In the genomic region with DNA sequence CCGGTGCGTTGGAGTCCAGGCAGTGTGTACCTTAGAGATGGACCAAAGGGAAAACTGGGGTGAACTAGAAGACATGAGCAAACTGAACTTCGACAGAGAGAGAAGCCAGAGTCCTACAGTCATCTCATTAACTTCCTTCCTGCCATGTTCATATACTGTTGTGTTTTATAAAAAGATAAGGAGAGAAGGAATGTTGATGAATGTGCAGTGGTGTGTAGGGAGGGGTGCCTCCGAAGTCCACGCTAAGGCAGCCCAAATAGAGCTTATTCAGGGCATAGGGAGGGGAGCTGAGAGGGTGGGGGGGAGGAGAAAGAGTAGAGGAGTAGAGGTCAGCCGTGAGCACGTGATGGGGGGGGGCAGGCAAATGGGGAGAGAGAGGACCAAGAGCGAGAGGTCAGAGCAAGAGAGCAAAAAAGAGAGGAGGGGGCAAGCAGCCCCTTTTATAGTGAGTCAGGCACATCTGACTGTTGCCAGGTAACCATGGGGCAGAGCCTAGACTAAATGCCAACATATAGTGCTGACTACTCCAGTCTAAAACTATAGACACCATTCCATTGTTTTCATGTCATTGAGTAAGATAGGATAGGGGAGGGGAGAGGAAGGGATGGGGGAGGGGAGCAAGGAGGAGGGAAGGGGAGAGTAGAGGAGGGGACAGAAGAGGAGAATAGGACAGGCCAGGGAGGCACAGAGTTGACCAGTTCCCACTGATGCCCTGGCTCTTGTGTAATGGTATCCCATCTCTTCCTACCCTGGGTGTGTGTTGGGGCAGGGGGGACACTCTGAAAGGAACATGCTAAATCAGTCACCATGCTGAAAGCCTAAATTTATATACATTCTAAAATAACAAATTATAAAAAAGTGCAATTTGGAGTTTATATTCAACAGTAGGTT, we compare ENCODE assay signal across 9 mouse cellular contexts.
DNase-seq lines count a peak whose midpoint lies in the region; ATAC-seq and TF ChIP-seq lines count a peak whose summit lies in the region.
"Had no signal": no experiment of that assay in that cellular context is flagged by ENCODE, and none has a peak within 500 bp of the region (broad histone marks: within the 10 kb centered on the region; RNA-seq: fewer than 3 reads in every experiment).

No protein-coding gene starts in this region.

- H3K9me3 ChIP-seq in heart, embryonic 16.5 days (replicated peaks; ENCODE audit: control insufficient read depth, low read length): no peaks in the 10 kb centered on the region
- 0 out of 2 replicates have a peak, but pooled peaks cover 2% of the 10 kb centered on the region for H3K9me3 ChIP-seq in midbrain, embryonic 10.5 days (replicated peaks)
- H3K9me3 ChIP-seq in midbrain, postnatal 0 days (ENCODE audit: low read length): no peaks in the 10 kb centered on the region
- no peaks in the 10 kb centered on the region for H3K9me3 ChIP-seq in hindbrain, embryonic 10.5 days
- H3K9me3 ChIP-seq in stomach, embryonic 15.5 days: no peaks in the 10 kb centered on the region

- no peak overlapping the region; the same call in 1 of the 2 replicates for H3K4me3 ChIP-seq in heart, embryonic 16.5 days (ENCODE audit: low read length)
- no peak overlapping the region for H3K4me3 ChIP-seq in midbrain, embryonic 10.5 days
- no peak overlapping the region for H3K4me3 ChIP-seq in midbrain, postnatal 0 days (ENCODE audit: low read depth, low read length)
- H3K4me3 ChIP-seq in hindbrain, embryonic 10.5 days: no peak overlapping the region
- H3K4me3 ChIP-seq in stomach, embryonic 15.5 days (replicated peaks): no peak overlapping the region

- peaks cover 17% of the 10 kb centered on the region for H3K4me1 ChIP-seq in heart, embryonic 16.5 days (ENCODE audit: control insufficient read depth, insufficient read depth, low read length)
- peaks cover 12% of the 10 kb centered on the region for H3K4me1 ChIP-seq in midbrain, embryonic 10.5 days
- H3K4me1 ChIP-seq in midbrain, postnatal 0 days (ENCODE audit: insufficient read depth, low read length): no peaks in the 10 kb centered on the region
- peaks cover 21% of the 10 kb centered on the region for H3K4me1 ChIP-seq in hindbrain, embryonic 10.5 days (replicated peaks)
- no peaks in the 10 kb centered on the region for H3K4me1 ChIP-seq in stomach, embryonic 15.5 days

- H3K4me2 ChIP-seq in heart, embryonic 16.5 days (ENCODE audit: low read depth, low read length): peak overlapping the region; percentile 56
- H3K4me2 ChIP-seq in midbrain, postnatal 0 days (ENCODE audit: low read depth, low read length, poor library complexity, severe bottlenecking): no peak overlapping the region
- no peak overlapping the region for H3K4me2 ChIP-seq in stomach, embryonic 15.5 days

- H3K9ac ChIP-seq in heart, embryonic 16.5 days (ENCODE audit: low read length): peak overlapping the region; percentile 35; the same call in 1 of the 2 replicates
- H3K9ac ChIP-seq in midbrain, postnatal 0 days (replicated peaks; ENCODE audit: low read length, poor library complexity, severe bottlenecking): no peak overlapping the region
- no peak overlapping the region for H3K9ac ChIP-seq in stomach, embryonic 15.5 days
- H3K9ac ChIP-seq: liver, postnatal 0 days had no signal

- peak overlapping the region; percentile 96 for H3K27ac ChIP-seq in heart, embryonic 16.5 days (ENCODE audit: low read length)
- H3K27ac ChIP-seq in midbrain, embryonic 10.5 days (replicated peaks): 0 out of 2 replicates have a peak overlapping the region, but pooled peaks have one; percentile 17
- no peak overlapping the region for H3K27ac ChIP-seq in midbrain, postnatal 0 days (ENCODE audit: low read depth, low read length)
- H3K27ac ChIP-seq in hindbrain, embryonic 10.5 days: peak overlapping the region; percentile 59; the same call in 1 of the 2 replicates
- H3K27ac ChIP-seq in stomach, embryonic 15.5 days: peak overlapping the region; percentile 63; the same call in 1 of the 2 replicates

- WGBS in heart, embryonic 16.5 days: 39% methylated on average over 8 of the region's 8 CpGs
- WGBS in midbrain, embryonic 10.5 days: 72% methylated on average over 8 of the region's 8 CpGs
- 61% methylated on average over 8 of the region's 8 CpGs for WGBS in midbrain, postnatal 0 days
- 61% methylated on average over 8 of the region's 8 CpGs for WGBS in hindbrain, embryonic 10.5 days
- 49% methylated on average over 8 of the region's 8 CpGs for WGBS in stomach, embryonic 15.5 days

- no peaks in the 10 kb centered on the region for H3K36me3 ChIP-seq in heart, embryonic 16.5 days (ENCODE audit: control insufficient read depth, insufficient read depth)
- no peaks in the 10 kb centered on the region for H3K36me3 ChIP-seq in midbrain, embryonic 10.5 days
- no peaks in the 10 kb centered on the region for H3K36me3 ChIP-seq in midbrain, postnatal 0 days (ENCODE audit: insufficient read depth, low read length)
- H3K36me3 ChIP-seq in hindbrain, embryonic 10.5 days: no peaks in the 10 kb centered on the region
- no peaks in the 10 kb centered on the region for H3K36me3 ChIP-seq in stomach, embryonic 15.5 days

- no peak for DNase-seq in heart, adult 18-20 months
- peak; percentile 24 for DNase-seq in midbrain, embryonic 10.5 days (ENCODE audit: low spot score)
- DNase-seq in midbrain, postnatal 0 days (ENCODE audit: low spot score): no peak
- peak; percentile 40 for DNase-seq in hindbrain, embryonic 10.5 days (ENCODE audit: low spot score)
- no peak for DNase-seq in ovary, postnatal 10 days (ENCODE audit: low spot score)
- DNase-seq: gastrocnemius, postnatal 36 days; liver, postnatal 0 days had no signal

- no peaks in the 10 kb centered on the region for H3K27me3 ChIP-seq in heart, embryonic 16.5 days (ENCODE audit: control insufficient read depth, insufficient read depth, low read length)
- no peaks in the 10 kb centered on the region for H3K27me3 ChIP-seq in midbrain, embryonic 10.5 days (ENCODE audit: low read depth, poor library complexity, severe bottlenecking)
- H3K27me3 ChIP-seq in midbrain, postnatal 0 days (ENCODE audit: insufficient read depth, low read length): no peaks in the 10 kb centered on the region
- no peaks in the 10 kb centered on the region for H3K27me3 ChIP-seq in hindbrain, embryonic 10.5 days (ENCODE audit: insufficient read depth, poor library complexity, severe bottlenecking)
- H3K27me3 ChIP-seq in stomach, embryonic 15.5 days (replicated peaks): no peaks in the 10 kb centered on the region

- ATAC-seq in heart, embryonic 16.5 days (replicated peaks; ENCODE audit: extremely low read depth, insufficient read depth, low FRiP score): no peak; the same call in 1 of the 2 replicates
- ATAC-seq in midbrain, postnatal 0 days (ENCODE audit: low FRiP score): no peak
- no peak for ATAC-seq in stomach, embryonic 15.5 days (ENCODE audit: insufficient read depth, low FRiP score, low read depth)
- ATAC-seq: liver, postnatal 0 days had no signal

- no peak for TF ChIP-seq CTCF in midbrain, postnatal 0 days (IDR thresholded peaks at IDR 0.05)

Comparison
In these comparisons a context has a peak if more than half of its experiments do, and no peak if none do; other contexts are left out.
1. DNase-seq: peak in midbrain, embryonic 10.5 days (single experiment) and hindbrain, embryonic 10.5 days (single experiment); none in heart, adult 18-20 months (0 of 2), midbrain, postnatal 0 days (single experiment) and ovary, postnatal 10 days (single experiment).